Mouse (Mus musculus): ENCODE data around the gene Atxn7l1. TPM values are rescaled to one million over a fixed set of nuclear protein-coding genes. Genes with fewer than 3 reads are reported as not detected.

The Atxn7l1 gene
- polyA plus RNA-seq, 1 experiment from 2014 or later = 9.0 TPM

DNA sequence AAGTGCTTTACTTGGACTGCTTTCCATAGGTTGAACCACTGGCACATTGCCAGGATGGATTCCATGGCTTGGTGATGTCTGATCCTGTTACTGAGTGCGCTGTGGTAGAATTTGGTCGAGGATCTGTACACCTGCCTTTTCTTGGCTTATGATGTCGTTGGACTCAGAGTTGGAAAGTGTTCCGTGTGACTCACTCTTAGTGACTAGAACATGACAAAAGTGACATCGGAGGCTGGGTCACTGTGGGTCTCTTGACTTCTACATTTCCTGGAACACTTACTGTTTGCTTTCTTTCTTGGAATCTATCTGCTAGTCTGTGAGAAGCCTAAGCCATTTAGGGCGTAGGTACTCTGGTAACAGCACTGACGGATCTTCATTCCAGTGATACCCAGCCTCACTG is 23.3 kb downstream of the Atxn7l1 start:
- Histone ChIP-seq H3K36me3 (no peaks in the 10 kb centered on the region), H3K4me3 (replicated peaks) (no peak overlapping the region), H3K27ac (no peak overlapping the region), H3K4me1 (replicated peaks) (peaks cover 49% of the 10 kb centered on the region), H3K9me3 (replicated peaks) (no peaks in the 10 kb centered on the region), H3K4me2 (no peak overlapping the region), H3K9ac (no peak overlapping the region), H3K27me3 (no peaks in the 10 kb centered on the region)
- ATAC-seq (ENCODE audit: low read depth) = no peak
- DNase-seq = no peak
- WGBS (ENCODE audit: insufficient replicate concordance) = 76% methylated on average over 7 of the region's 7 CpGs

DNA sequence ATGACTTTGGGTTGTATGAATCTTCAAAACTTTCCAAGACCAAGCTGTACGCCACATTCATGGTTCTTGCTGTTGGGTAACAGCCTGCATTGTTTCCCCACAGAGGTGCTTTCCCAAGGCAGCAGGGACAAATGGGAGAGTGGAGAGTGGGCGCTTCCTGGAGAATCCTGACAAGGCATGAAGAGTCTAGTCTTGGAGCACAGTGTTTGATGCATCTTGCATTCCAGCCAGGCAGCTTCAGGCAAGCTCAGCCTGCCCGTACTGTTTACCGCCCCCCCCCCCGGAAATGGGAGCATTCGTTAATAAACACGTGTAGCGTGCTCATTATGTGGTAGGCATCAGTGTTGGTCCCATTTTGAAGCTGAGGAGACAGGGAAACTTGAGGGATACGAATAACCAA is 25.4 kb downstream of the Atxn7l1 start:
- Histone ChIP-seq H3K27me3 (no peaks in the 10 kb centered on the region), H3K4me1 (replicated peaks) (peaks cover 44% of the 10 kb centered on the region), H3K4me2 (no peak overlapping the region), H3K9me3 (replicated peaks) (no peaks in the 10 kb centered on the region), H3K9ac (no peak overlapping the region), H3K36me3 (no peaks in the 10 kb centered on the region), H3K27ac (no peak overlapping the region), H3K4me3 (replicated peaks) (no peak overlapping the region)
- DNase-seq = no peak
- ATAC-seq (ENCODE audit: low read depth) = no peak
- WGBS (ENCODE audit: insufficient replicate concordance) = 76% methylated on average over 9 of the region's 9 CpGs

DNA sequence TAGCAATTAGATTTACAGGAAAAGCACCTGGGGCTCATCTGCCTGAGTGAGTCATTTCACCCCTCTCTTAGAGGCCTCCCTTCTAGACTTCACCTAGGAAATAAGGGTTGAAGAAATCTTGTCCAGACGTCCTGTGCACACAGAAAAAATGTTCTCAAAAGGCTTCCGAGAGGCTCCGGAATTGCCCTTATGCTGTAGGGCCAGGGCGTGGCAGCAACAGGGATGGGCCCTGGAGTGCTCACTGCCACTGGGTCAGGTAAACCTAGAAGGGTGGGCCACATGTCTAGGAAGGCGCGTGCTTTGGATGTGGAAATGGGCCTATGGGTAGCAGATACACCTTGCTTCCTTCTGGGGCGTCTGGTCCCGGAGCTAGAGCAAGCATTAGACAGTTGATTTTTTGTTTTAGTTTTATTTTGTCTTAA is 26.2 kb downstream of the Atxn7l1 start:
- H3K9ac ChIP-seq = no peak overlapping the region
- H3K27me3 ChIP-seq = no peaks in the 10 kb centered on the region
- no peak overlapping the region for H3K4me3 ChIP-seq (replicated peaks)

DNA sequence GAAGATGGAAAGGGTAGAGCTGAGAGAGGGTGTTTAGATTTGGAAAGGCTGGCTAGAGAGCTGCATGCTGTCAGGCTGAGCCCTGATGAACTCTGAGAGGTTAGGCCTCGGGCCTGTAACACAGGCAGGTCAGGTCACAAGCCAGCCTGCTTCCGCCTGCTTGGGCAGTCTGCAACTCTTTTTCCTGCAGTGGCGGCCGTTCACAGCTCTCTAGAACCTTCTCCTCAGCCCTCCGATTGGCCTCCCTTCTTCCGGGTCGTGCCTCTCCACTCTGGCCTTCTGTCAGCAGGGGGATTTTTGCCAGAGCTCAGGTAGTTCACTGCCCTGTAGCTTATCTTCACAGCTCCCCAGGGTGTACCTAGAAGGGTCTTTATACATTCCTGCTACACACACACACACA is 26.7 kb downstream of the Atxn7l1 start:
- Histone ChIP-seq H3K4me3 (replicated peaks) (no peak overlapping the region), H3K27me3 (no peaks in the 10 kb centered on the region), H3K4me2 (no peak overlapping the region), H3K9ac (no peak overlapping the region), H3K4me1 (replicated peaks) (peaks cover 41% of the 10 kb centered on the region), H3K27ac (no peak overlapping the region), H3K36me3 (no peaks in the 10 kb centered on the region), H3K9me3 (replicated peaks) (no peaks in the 10 kb centered on the region)
- 73% methylated on average over 7 of the region's 7 CpGs for WGBS (ENCODE audit: insufficient replicate concordance)
- DNase-seq (no peak), ATAC-seq (ENCODE audit: low read depth) (no peak)

More for the DNA sequence above, 26.2 kb downstream of the Atxn7l1 start:
- no peak overlapping the region for H3K4me2 ChIP-seq
- H3K4me1 ChIP-seq (replicated peaks) = peaks cover 41% of the 10 kb centered on the region
- WGBS (ENCODE audit: insufficient replicate concordance) = 84% methylated on average over 8 of the region's 8 CpGs
- no peaks in the 10 kb centered on the region for H3K36me3 ChIP-seq
- no peak overlapping the region for H3K27ac ChIP-seq
- ATAC-seq (ENCODE audit: low read depth) = no peak
- no peak for DNase-seq
- H3K9me3 ChIP-seq (replicated peaks) = no peaks in the 10 kb centered on the region

DNA sequence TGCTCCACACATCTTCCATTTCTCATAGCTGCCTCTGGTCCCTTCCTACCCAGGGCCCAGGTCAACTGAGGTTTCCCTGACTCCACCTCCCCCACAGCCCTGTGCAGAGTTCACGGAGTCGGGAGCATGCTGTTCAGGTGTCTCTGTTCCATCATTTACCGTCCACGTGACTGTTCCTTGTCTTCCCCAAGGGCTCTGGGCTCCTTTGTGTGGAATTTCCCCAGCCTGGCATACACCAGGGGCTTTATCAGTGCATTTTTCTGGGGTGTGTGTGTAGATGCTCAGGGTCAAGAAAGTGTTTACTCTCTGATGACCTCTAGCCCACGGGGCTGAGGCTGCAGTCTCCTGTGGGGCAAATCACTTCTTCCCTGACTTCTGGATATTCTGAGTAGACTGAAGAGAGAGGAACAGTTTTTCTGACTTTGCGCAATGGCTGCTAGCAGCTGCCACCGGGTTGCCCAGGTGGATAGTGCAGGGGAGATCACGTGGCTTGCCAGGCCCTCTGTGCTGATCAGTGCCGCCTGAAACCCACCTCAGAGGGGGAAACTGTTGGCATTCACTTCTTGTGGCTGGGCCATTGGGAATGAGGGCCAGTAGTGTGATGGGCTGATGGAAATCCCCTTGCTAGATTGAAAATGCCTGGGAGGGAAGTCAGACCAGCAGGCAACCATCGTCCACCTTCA is 27.3 kb downstream of the Atxn7l1 start:
- Histone ChIP-seq H3K27ac (no peak overlapping the region), H3K4me3 (replicated peaks) (no peak overlapping the region), H3K27me3 (no peaks in the 10 kb centered on the region), H3K4me2 (no peak overlapping the region), H3K9me3 (replicated peaks) (no peaks in the 10 kb centered on the region), H3K36me3 (no peaks in the 10 kb centered on the region), H3K4me1 (replicated peaks) (peaks cover 39% of the 10 kb centered on the region), H3K9ac (no peak overlapping the region)
- 74% methylated on average over 10 of the region's 10 CpGs for WGBS (ENCODE audit: insufficient replicate concordance)
- ATAC-seq (ENCODE audit: low read depth) = no peak
- DNase-seq = no peak

DNA sequence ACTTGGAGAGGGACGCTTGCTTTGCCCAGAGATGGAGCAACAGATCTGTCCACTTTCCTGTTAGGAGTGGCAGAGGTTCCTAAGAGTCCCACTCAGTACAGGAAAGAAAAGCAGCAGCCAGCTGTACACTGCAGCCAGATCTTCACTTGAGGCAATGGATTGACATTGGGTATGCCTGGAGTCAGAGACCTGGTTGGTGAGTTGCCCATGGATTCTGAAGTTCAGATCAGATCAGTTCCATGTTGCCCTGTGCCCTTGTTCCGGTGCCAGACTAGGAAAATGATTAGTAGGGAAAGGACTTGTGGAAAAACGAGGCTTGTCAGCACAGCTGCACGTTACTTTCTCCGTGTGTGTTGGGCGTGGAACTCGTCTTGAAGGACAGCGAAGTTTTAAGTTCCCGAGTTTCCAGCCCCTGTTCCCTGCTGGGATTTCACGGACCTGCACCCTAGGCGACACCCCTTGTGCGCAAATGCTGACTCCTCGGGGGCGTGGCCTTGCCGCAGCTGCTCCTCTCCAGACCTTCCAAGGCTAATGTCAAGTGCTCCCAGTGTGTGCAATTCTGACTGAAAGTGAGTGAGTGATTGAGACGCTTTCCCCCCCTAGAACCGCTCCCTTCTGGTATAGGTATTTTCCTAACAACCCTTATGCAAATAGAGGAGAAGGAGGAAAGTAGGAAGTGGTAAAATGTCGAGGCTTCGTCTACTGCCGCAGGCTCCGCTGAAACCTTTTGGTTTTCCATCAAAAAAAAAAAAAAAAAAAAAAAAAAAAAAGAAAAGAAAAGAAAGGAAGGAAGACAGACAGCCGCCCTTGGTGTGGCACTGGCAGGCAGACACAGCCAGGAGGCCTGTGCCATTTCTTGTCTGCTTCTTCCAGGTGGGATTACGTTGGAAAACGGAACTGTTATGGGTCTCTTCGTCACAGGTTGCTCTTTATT is 28.4 kb downstream of the Atxn7l1 start:
- DNase-seq (peak; percentile 47), ATAC-seq (ENCODE audit: low read depth) (peak; percentile 75)
- Histone ChIP-seq H3K4me2 (peak overlapping the region; percentile 55), H3K27me3 (no peaks in the 10 kb centered on the region), H3K27ac (no peak overlapping the region), H3K9ac (no peak overlapping the region), H3K36me3 (no peaks in the 10 kb centered on the region), H3K9me3 (replicated peaks) (no peaks in the 10 kb centered on the region), H3K4me1 (replicated peaks) (peaks cover 32% of the 10 kb centered on the region), H3K4me3 (replicated peaks) (peak overlapping the region; percentile 18)
- 10% methylated on average over 25 of the region's 25 CpGs for WGBS (ENCODE audit: insufficient replicate concordance)

DNA sequence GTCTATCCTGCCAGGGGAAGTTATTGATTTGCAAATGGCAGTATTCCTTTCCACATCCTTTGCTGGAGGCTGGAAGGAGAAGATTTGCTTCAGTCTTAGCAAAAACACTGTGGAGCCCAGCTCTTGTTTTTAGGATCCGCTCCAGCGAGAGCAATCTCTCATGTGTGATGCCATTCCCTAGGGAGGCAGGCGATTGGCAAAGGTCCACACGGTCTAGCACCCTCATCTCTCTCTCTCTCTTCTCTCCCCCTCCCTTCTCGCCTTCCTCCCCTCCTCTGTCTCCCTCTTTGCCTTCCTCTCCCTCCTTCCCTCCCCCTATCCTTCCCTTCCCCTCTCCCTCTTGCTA is 29.0 kb downstream of the Atxn7l1 start:
- Histone ChIP-seq H3K9ac (no peak overlapping the region), H3K9me3 (replicated peaks) (no peaks in the 10 kb centered on the region), H3K4me3 (replicated peaks) (peak overlapping the region; percentile 18; the same call in 1 of the 2 replicates), H3K4me1 (replicated peaks) (peaks cover 32% of the 10 kb centered on the region), H3K27me3 (no peaks in the 10 kb centered on the region), H3K27ac (no peak overlapping the region), H3K36me3 (no peaks in the 10 kb centered on the region), H3K4me2 (peak overlapping the region; percentile 55)
- no peak for ATAC-seq (ENCODE audit: low read depth)
- DNase-seq = no peak
- WGBS (ENCODE audit: insufficient replicate concordance) = 40% methylated on average over 5 of the region's 5 CpGs

DNA sequence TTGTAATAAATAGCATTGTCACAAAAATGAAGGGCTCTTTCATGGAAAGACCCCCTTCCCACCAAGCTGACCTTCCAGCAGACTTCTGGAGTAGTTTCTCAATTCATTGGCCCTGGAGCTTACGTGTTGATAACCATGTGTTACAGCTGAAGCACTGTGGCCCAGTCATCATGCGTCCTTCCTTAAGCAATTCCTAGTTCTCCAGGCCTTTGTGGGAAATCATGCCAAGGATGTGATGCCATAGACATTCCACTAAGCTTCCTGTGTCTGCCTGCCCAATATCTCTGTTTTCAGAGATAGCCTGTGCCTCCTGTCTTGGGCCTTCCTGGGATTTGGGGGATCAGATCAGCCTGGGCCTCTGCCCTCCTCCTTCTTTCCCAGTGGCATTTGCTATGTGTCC is 32.9 kb downstream of the Atxn7l1 start:
- ATAC-seq (ENCODE audit: low read depth) (no peak), DNase-seq (no peak)
- 76% methylated on average over 2 of the region's 2 CpGs for WGBS (ENCODE audit: insufficient replicate concordance)
- Histone ChIP-seq H3K4me3 (replicated peaks) (no peak overlapping the region), H3K4me1 (replicated peaks) (peaks cover 34% of the 10 kb centered on the region), H3K9me3 (replicated peaks) (no peaks in the 10 kb centered on the region), H3K4me2 (no peak overlapping the region), H3K27ac (no peak overlapping the region), H3K36me3 (no peaks in the 10 kb centered on the region), H3K9ac (no peak overlapping the region), H3K27me3 (no peaks in the 10 kb centered on the region)

DNA sequence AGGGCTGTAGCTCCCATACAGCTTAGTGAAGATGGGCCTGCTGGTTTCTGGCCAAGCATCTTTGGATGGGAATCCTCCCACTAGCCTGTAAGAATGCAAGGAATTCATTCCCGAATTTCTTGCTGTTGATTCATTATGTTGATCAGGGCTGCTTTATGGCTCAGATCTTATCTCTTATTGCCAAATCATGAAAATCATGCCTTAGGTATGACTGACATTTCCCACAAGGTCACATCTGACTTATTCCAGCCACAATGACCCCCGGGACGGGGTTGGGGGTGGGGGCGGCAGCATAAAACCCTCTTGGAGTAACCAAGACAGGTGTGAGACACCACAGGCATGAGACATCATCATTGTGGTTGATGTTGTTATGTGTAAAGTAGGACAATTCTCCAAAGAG is 34.4 kb downstream of the Atxn7l1 start:
- H3K9ac ChIP-seq = no peak overlapping the region
- H3K4me1 ChIP-seq (replicated peaks) = peaks cover 19% of the 10 kb centered on the region
- 79% methylated on average over 4 of the region's 4 CpGs for WGBS (ENCODE audit: insufficient replicate concordance)
- DNase-seq (no peak), ATAC-seq (ENCODE audit: low read depth) (no peak)
- H3K36me3 ChIP-seq = no peaks in the 10 kb centered on the region
- H3K4me2 ChIP-seq = no peak overlapping the region
- no peak overlapping the region for H3K4me3 ChIP-seq (replicated peaks)
- H3K27me3 ChIP-seq = no peaks in the 10 kb centered on the region
- H3K27ac ChIP-seq = no peak overlapping the region
- no peaks in the 10 kb centered on the region for H3K9me3 ChIP-seq (replicated peaks)

DNA sequence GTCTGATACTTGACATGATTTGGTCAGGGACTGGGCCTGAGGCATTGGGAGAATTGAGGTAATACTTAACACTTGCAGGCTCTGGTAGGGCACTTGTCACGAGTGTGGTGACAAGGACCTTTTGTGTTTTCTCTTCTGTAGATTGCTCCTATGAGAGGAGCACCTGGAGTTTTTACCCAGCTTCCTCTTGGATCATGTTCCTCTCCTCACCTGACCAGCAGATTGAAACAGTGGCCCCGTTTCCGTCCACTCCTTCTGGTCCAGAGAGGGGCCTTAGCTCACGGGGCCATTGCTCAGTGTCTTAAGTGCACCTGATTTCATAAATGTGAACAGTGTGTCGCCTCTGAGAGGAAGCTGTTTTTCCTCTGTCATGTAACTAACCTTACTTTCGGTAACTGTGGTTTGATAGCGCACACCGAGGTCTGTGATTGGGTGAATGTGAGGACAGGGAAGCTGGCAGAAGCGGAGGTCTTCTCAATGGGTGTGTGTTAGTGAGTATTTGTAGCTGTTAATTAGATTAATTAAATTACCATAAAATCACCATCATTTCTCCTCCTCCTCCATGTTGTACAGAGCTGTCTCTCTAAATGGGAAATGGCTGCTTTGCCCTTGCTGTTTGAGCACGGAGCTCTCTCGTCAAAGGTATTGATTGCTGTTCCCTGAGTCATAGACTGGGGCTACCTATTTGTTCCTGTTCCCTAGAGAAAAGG is 35.1 kb downstream of the Atxn7l1 start:
- Histone ChIP-seq H3K27ac (no peak overlapping the region), H3K4me2 (no peak overlapping the region), H3K9me3 (replicated peaks) (no peaks in the 10 kb centered on the region), H3K36me3 (no peaks in the 10 kb centered on the region), H3K9ac (no peak overlapping the region), H3K4me1 (replicated peaks) (peaks cover 19% of the 10 kb centered on the region), H3K27me3 (no peaks in the 10 kb centered on the region), H3K4me3 (replicated peaks) (no peak overlapping the region)
- no peak for DNase-seq
- WGBS (ENCODE audit: insufficient replicate concordance) = 55% methylated on average over 11 of the region's 11 CpGs
- no peak for ATAC-seq (ENCODE audit: low read depth)

DNA sequence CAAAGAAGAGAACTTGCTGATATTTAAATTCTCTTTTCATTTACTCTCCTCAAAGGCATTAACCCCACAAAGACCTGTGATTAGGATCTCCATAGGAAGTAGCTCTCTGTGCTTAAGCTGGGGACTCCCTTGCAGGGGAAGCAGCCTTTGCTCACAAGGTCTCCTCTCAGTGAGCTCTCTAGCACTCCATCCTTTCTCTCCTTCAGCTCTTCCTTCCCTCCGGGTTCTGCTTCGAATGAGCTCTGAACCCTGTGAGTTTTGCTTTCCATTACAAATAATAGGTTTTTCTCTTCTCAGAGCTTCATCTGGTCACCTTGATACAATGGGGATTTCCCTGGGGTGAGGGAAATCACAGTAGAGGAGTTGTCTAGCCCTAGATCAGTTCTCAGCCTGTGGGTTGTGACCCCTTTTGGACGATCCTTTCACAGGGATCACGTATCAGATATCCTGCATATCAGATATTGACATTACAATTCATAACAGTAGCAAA is 35.7 kb downstream of the Atxn7l1 start:
- no peak for DNase-seq
- WGBS (ENCODE audit: insufficient replicate concordance) = 77% methylated on average over 4 of the region's 4 CpGs
- Histone ChIP-seq H3K4me3 (replicated peaks) (no peak overlapping the region), H3K9ac (no peak overlapping the region), H3K4me1 (replicated peaks) (peaks cover 19% of the 10 kb centered on the region), H3K9me3 (replicated peaks) (no peaks in the 10 kb centered on the region), H3K27me3 (no peaks in the 10 kb centered on the region), H3K36me3 (no peaks in the 10 kb centered on the region), H3K27ac (no peak overlapping the region), H3K4me2 (no peak overlapping the region)
- ATAC-seq (ENCODE audit: low read depth) = no peak
